Comparison of ENCODE assay signal across 8 mouse cellular contexts in genomic region chr7:25711731-25712197, GRCm38 (mm10). TPM values are rescaled to one million over a fixed set of nuclear protein-coding genes. Genes with fewer than 3 reads are reported as not detected.
A peak's percentile ranks its signal among the peaks of the same experiment; 100 is the strongest.
DNase-seq lines count a peak whose midpoint lies in the region; ATAC-seq lines count a peak whose summit lies in the region.

No protein-coding gene starts in this region.

- H3K27ac ChIP-seq in liver, embryonic 11.5 days (ENCODE audit: low read depth, low read length), result peak overlapping the region; percentile 67; the same call in 1 of the 2 replicates
- peak overlapping the region; percentile 15; the same call in 1 of the 2 replicates for H3K27ac ChIP-seq in intestine, embryonic 16.5 days (ENCODE audit: low read length)

- H3K36me3 ChIP-seq in liver, embryonic 11.5 days (ENCODE audit: control insufficient read depth, insufficient read depth, low read length), result peaks cover 35% of the 10 kb centered on the region
- H3K36me3 ChIP-seq in intestine, embryonic 16.5 days (ENCODE audit: control insufficient read depth, insufficient read depth, low read length), result peaks cover 22% of the 10 kb centered on the region

- 22% methylated on average over 7 of the region's 7 CpGs for WGBS in liver, embryonic 11.5 days
- 22% methylated on average over 7 of the region's 7 CpGs for WGBS in intestine, embryonic 16.5 days

- no peak overlapping the region for H3K4me3 ChIP-seq in liver, embryonic 11.5 days (ENCODE audit: low read depth, low read length)
- H3K4me3 ChIP-seq in intestine, embryonic 16.5 days (ENCODE audit: low read length), result no peak overlapping the region

- H3K27me3 ChIP-seq in liver, embryonic 11.5 days (replicated peaks; ENCODE audit: control insufficient read depth, insufficient read depth, low read length), result no peaks in the 10 kb centered on the region
- H3K27me3 ChIP-seq in intestine, embryonic 16.5 days (replicated peaks; ENCODE audit: control insufficient read depth, insufficient read depth, low read length), result no peaks in the 10 kb centered on the region

- H3K9ac ChIP-seq in liver, embryonic 11.5 days (ENCODE audit: low read depth, low read length), result no peak overlapping the region
- peak overlapping the region; percentile 36; the same call in 1 of the 2 replicates for H3K9ac ChIP-seq in intestine, embryonic 16.5 days (ENCODE audit: low read depth, low read length)

- no peak overlapping the region for H3K4me2 ChIP-seq in liver, embryonic 11.5 days
- H3K4me2 ChIP-seq in intestine, embryonic 16.5 days (ENCODE audit: low read depth, low read length), result no peak overlapping the region

- no peaks in the 10 kb centered on the region for H3K9me3 ChIP-seq in liver, embryonic 11.5 days (ENCODE audit: control insufficient read depth, low read length)
- H3K9me3 ChIP-seq in intestine, embryonic 16.5 days (ENCODE audit: control insufficient read depth, low read length), result no peaks in the 10 kb centered on the region

- peak; percentile 48 for ATAC-seq in liver, embryonic 11.5 days (replicated peaks; ENCODE audit: low FRiP score)
- ATAC-seq in intestine, embryonic 16.5 days, result peak; percentile 26
- no peak for ATAC-seq in inflammation-experienced regulatory T-cells, adult 6 months

- H3K4me1 ChIP-seq in liver, embryonic 11.5 days (replicated peaks; ENCODE audit: control insufficient read depth, insufficient read depth, low read length), result peaks cover 39% of the 10 kb centered on the region
- peaks cover 35% of the 10 kb centered on the region for H3K4me1 ChIP-seq in intestine, embryonic 16.5 days (ENCODE audit: control insufficient read depth, insufficient read depth, low read length)

- peak; percentile 56 for DNase-seq in liver, embryonic 11.5 days (ENCODE audit: low spot score)
- no peak for DNase-seq in liver
- DNase-seq in cerebellum, adult 11-12 months, result peak; percentile 74
- peak; percentile 74 for DNase-seq in gastrocnemius, postnatal 25 days
- peak; percentile 68 for DNase-seq in neural tube, embryonic 10.5 days (ENCODE audit: extremely low spot score, low spot score)
- DNase-seq in right cerebral cortex, postnatal 25 days, result no peak

RNA-seq across cellular contexts. Expression of gene Ccdc97, which starts 7.1 kb away (rescaled TPM):
- polyA plus RNA-seq in liver, embryonic 11.5 days (2014; fragmentation: Nextera tagmentation; extraction: Ambion mirVana), result 33.2 and 33.9 TPM in 2 replicates
- 10 to 100 TPM; 33.6 to 36.2 TPM for total RNA-seq in gastrocnemius, postnatal 25 days (2021)
- 21.6 and 22.0 TPM in 2 replicates for polyA plus RNA-seq in intestine, embryonic 16.5 days (2015; fragmentation: Nextera tagmentation; extraction: Ambion mirVana)
- 10 to 100 TPM; 41.2 to 45.8 (median 45.8) TPM for polyA plus RNA-seq in inflammation-experienced regulatory T-cells, adult 6 months (2017; shearing (Covaris generic))

RNA-seq across cellular contexts. Expression of gene Tgfb1, which starts 25.0 kb away (rescaled TPM):
- 14.4 and 16.4 TPM in 2 replicates for polyA plus RNA-seq in liver, embryonic 11.5 days (2014; fragmentation: Nextera tagmentation; extraction: Ambion mirVana)
- total RNA-seq in gastrocnemius, postnatal 25 days (2021), result 1 to 10 TPM; 6.3 to 7.2 TPM
- polyA plus RNA-seq in intestine, embryonic 16.5 days (2015; fragmentation: Nextera tagmentation; extraction: Ambion mirVana), result 1.4 and 1.8 TPM in 2 replicates
- 1 to 10 TPM; 4.6 to 6.7 (median 5.4) TPM for polyA plus RNA-seq in inflammation-experienced regulatory T-cells, adult 6 months (2017; shearing (Covaris generic))

RNA-seq across cellular contexts. Expression of gene B9d2, which starts 31.2 kb away (rescaled TPM):
- 38.2 and 40.9 TPM in 2 replicates for polyA plus RNA-seq in liver, embryonic 11.5 days (2014; fragmentation: Nextera tagmentation; extraction: Ambion mirVana)
- total RNA-seq in gastrocnemius, postnatal 25 days (2021), result 1 to 10 TPM; 8.4 to 8.8 TPM
- polyA plus RNA-seq in intestine, embryonic 16.5 days (2015; fragmentation: Nextera tagmentation; extraction: Ambion mirVana), result 21.4 and 22.5 TPM in 2 replicates
- polyA plus RNA-seq in inflammation-experienced regulatory T-cells, adult 6 months (2017; shearing (Covaris generic)), result 10 to 100 TPM; 55.9 to 76.1 (median 57.2) TPM

RNA-seq across cellular contexts. Expression of gene Tmem91, which starts 36.8 kb away (rescaled TPM):
- polyA plus RNA-seq in liver, embryonic 11.5 days (2014; fragmentation: Nextera tagmentation; extraction: Ambion mirVana), result 2.5 and 3.3 TPM in 2 replicates
- total RNA-seq in gastrocnemius, postnatal 25 days (2021), result not detected
- polyA plus RNA-seq in intestine, embryonic 16.5 days (2015; fragmentation: Nextera tagmentation; extraction: Ambion mirVana), result 1.6 and 2.1 TPM in 2 replicates
- 10 to 100 TPM in 2 of 3 experiments, 1 to 10 TPM in 1; 8.2 to 23.6 (median 14.4) TPM for polyA plus RNA-seq in inflammation-experienced regulatory T-cells, adult 6 months (2017; shearing (Covaris generic))

RNA-seq across cellular contexts. Expression of gene Hnrnpul1, which starts 42.8 kb away (rescaled TPM):
- 67.2 and 68.6 TPM in 2 replicates for polyA plus RNA-seq in liver, embryonic 11.5 days (2014; fragmentation: Nextera tagmentation; extraction: Ambion mirVana)
- total RNA-seq in gastrocnemius, postnatal 25 days (2021), result 10 to 100 TPM; 55.3 to 57.2 TPM
- 33.9 and 35.7 TPM in 2 replicates for polyA plus RNA-seq in intestine, embryonic 16.5 days (2015; fragmentation: Nextera tagmentation; extraction: Ambion mirVana)
- 10 to 100 TPM; 46.6 to 56.2 (median 54.7) TPM for polyA plus RNA-seq in inflammation-experienced regulatory T-cells, adult 6 months (2017; shearing (Covaris generic))

Comparison
In these comparisons a context has a peak if more than half of its experiments do, and no peak if none do; other contexts are left out.
1. DNase-seq: peak in liver, embryonic 11.5 days (single experiment), cerebellum, adult 11-12 months (single experiment), gastrocnemius, postnatal 25 days (single experiment) and neural tube, embryonic 10.5 days (single experiment); none in liver (single experiment) and right cerebral cortex, postnatal 25 days (single experiment).